10 mouse cellular contexts compared by ENCODE assay signal in the genomic region with DNA sequence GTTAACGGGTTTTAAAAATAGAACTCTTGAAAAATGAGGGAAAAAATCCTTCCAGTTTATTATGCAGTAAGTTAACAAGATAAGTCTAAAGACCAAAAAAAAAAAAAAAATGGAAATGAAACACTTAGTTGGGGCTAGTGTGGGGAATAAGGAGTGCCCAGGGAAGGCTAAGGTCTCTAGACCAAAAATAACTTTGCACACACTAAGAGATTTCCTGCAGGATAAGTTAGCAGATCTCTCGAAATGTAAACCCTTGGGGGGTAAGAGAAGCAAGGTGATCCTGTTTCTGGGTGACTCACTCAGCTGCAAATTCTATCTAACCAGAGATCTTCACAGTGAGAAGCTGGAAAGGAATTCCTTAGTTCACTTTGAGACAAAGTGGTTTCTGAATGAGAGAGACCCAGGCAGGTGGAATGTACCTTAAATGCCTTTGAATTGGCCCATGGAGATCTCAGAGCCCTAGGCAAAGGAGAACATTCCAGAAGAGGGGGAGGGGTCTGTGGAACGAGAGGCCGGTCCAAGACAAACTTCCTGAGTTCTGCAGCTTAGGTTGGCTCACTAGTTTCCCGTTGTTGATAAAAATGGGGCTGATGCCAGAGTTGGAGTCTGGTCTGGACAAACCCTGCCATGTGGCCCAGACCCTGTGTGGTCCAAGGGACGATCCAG.
DNase-seq lines count a peak whose midpoint lies in the region; ATAC-seq and TF ChIP-seq lines count a peak whose summit lies in the region.
"Had no signal": no experiment of that assay in that cellular context is flagged by ENCODE, and none has a peak within 500 bp of the region (broad histone marks: within the 10 kb centered on the region; RNA-seq: fewer than 3 reads in every experiment).

No protein-coding gene starts in this region.

- H3K4me3 ChIP-seq in hindbrain, embryonic 11.5 days (ENCODE audit: low read depth, low read length) = no peak overlapping the region
- no peak overlapping the region for H3K4me3 ChIP-seq in hindbrain, postnatal 0 days (ENCODE audit: low read length)
- H3K4me3 ChIP-seq in embryonic fibroblast, embryonic 13.5 days (ENCODE audit: insufficient read depth, low read length) = no peak overlapping the region
- H3K4me3 ChIP-seq: left cerebral cortex, adult 2 months; myocyte had no signal

- no peaks in the 10 kb centered on the region for H3K9me3 ChIP-seq in hindbrain, embryonic 11.5 days (ENCODE audit: control insufficient read depth, low read length)
- H3K9me3 ChIP-seq in hindbrain, postnatal 0 days (ENCODE audit: low read length) = no peaks in the 10 kb centered on the region

- peak; percentile 22 for DNase-seq in hindbrain, embryonic 11.5 days (ENCODE audit: low spot score)
- no peak for DNase-seq in hindbrain, postnatal 0 days (ENCODE audit: low spot score)
- peak; percentile 62 for DNase-seq in kidney, adult 18-20 months
- DNase-seq in lung, postnatal 4 days = peak; percentile 66 to 74
- no peak for DNase-seq in T-cell, adult 2 months (ENCODE audit: low spot score)
- DNase-seq in cerebellum, postnatal 14 days = no peak
- DNase-seq in B cell, adult 2 months = no peak

- no peaks in the 10 kb centered on the region for H3K36me3 ChIP-seq in hindbrain, embryonic 11.5 days (ENCODE audit: control insufficient read depth, insufficient read depth, low read length)
- H3K36me3 ChIP-seq in hindbrain, postnatal 0 days (ENCODE audit: insufficient read depth, low read length) = no peaks in the 10 kb centered on the region

- H3K27me3 ChIP-seq in hindbrain, embryonic 11.5 days (ENCODE audit: control insufficient read depth, insufficient read depth, low read length) = no peaks in the 10 kb centered on the region
- H3K27me3 ChIP-seq in hindbrain, postnatal 0 days (ENCODE audit: insufficient read depth, low read length) = no peaks in the 10 kb centered on the region

- H3K27ac ChIP-seq in hindbrain, embryonic 11.5 days (ENCODE audit: low read depth, low read length) = no peak overlapping the region
- no peak overlapping the region for H3K27ac ChIP-seq in hindbrain, postnatal 0 days
- H3K27ac ChIP-seq in embryonic fibroblast, embryonic 13.5 days (ENCODE audit: insufficient read depth, low read length) = 0 out of 2 replicates have a peak overlapping the region, but pooled peaks have one; percentile 34
- H3K27ac ChIP-seq: left cerebral cortex, adult 2 months had no signal

- no peak overlapping the region for H3K9ac ChIP-seq in hindbrain, embryonic 11.5 days (ENCODE audit: low read depth, low read length)
- H3K9ac ChIP-seq in hindbrain, postnatal 0 days (replicated peaks; ENCODE audit: low read length) = no peak overlapping the region

- 66% methylated on average over 6 of the region's 6 CpGs for WGBS in hindbrain, embryonic 11.5 days
- WGBS in hindbrain, postnatal 0 days = 64% methylated on average over 6 of the region's 6 CpGs

- TF ChIP-seq POLR2A in embryonic fibroblast, embryonic 13.5 days (IDR thresholded peaks at IDR 0.05; ENCODE audit: low read depth, low read length) = no peak

- ATAC-seq in hindbrain, embryonic 11.5 days (ENCODE audit: low FRiP score) = no peak
- ATAC-seq in hindbrain, postnatal 0 days = no peak

- no peak for TF ChIP-seq CTCF in hindbrain, postnatal 0 days (IDR thresholded peaks at IDR 0.05; ENCODE audit: low read depth)
- TF ChIP-seq CTCF in embryonic fibroblast, embryonic 13.5 days (IDR thresholded peaks at IDR 0.05; ENCODE audit: borderline replicate concordance, insufficient read depth, low read length) = no peak

- no peaks in the 10 kb centered on the region for H3K4me1 ChIP-seq in hindbrain, embryonic 11.5 days (replicated peaks; ENCODE audit: control insufficient read depth, insufficient read depth, low read length)
- H3K4me1 ChIP-seq in hindbrain, postnatal 0 days (ENCODE audit: insufficient read depth, low read length) = no peaks in the 10 kb centered on the region
- peaks cover 6% of the 10 kb centered on the region; the same call in 1 of the 2 replicates for H3K4me1 ChIP-seq in embryonic fibroblast, embryonic 13.5 days (ENCODE audit: control insufficient read depth, insufficient read depth, low read length)

- no peak overlapping the region for H3K4me2 ChIP-seq in hindbrain, embryonic 11.5 days (replicated peaks; ENCODE audit: low read depth, low read length)
- no peak overlapping the region for H3K4me2 ChIP-seq in hindbrain, postnatal 0 days (ENCODE audit: low read depth, low read length)

Comparison
In these comparisons a context has a peak if more than half of its experiments do, and no peak if none do; other contexts are left out.
1. DNase-seq: peak in hindbrain, embryonic 11.5 days (single experiment), kidney, adult 18-20 months (single experiment) and lung, postnatal 4 days (2 of 2); none in hindbrain, postnatal 0 days (single experiment), T-cell, adult 2 months (single experiment), cerebellum, postnatal 14 days (0 of 2) and B cell, adult 2 months (0 of 2).